Mouse (Mus musculus): ENCODE data around the gene Pnmal1.

DNA sequence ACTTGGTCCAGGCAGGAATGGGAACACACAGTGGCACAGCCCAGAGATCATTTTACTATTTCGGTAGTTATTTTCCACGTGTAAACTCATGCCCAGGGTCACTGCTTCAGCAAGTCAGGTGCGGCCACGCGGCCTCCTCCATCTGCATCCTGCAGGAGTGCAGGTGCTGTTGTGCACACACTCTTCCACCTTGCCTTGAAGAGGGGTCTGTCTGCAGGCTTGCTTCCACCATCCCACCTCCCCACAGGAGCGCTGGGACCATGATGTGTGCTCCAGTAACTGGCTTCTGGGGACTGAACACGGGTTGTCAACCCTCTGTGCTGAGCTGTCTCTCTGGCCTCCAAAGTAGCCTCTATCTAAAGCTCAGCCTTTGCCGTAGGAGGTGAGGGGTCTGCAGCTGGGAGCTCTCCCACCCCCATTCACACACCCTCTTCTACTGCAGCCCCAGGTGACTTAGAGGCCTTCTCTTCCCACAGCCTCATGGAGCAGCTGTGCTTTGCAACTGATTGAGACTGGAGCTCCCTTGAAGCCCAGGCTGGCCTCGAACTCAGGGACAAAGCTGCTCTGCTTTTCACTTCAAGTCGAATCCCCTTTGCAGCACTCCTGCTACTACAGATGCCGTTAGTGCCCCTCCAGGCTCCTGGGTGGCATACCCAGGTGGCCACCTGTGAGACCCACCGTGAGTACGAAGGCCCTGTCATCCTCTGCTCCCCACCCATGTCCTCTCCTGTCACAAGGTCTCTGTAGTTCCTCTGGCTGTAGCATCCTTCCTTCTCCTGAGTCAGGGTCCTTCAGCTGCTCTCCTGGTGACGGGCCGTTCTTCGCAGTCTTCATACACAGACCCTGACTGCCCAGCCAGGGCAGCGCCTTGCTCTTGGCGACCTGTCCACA lies 44.8 kb upstream of the Pnmal1 start:
- peak; percentile 26; the same call in 1 of the 2 replicates for TF ChIP-seq POLR2A (IDR thresholded peaks at IDR 0.05; ENCODE audit: extremely low read depth, insufficient read depth, low read length)
- no peak for TF ChIP-seq CTCF (IDR thresholded peaks at IDR 0.05; ENCODE audit: extremely low read depth, insufficient read depth, low read length)
